Mouse (Mus musculus): ENCODE data around the gene Kif2c. TPM values are rescaled to one million over a fixed set of nuclear protein-coding genes. Genes with fewer than 3 reads are reported as not detected.
A peak's percentile ranks its signal among the peaks of the same experiment; 100 is the strongest.

Gene Kif2c
- polyA plus RNA-seq, 1 experiment = 16.5 TPM

- H3K36me3 ChIP-seq (ENCODE audit: control insufficient read depth, insufficient read depth, low read length) = peaks cover 32% of the 10 kb centered on the region
- peak overlapping the region; percentile 84 for H3K4me3 ChIP-seq (ENCODE audit: control insufficient read depth, insufficient read depth, low read length)
- no peaks in the 10 kb centered on the region for H3K27me3 ChIP-seq (ENCODE audit: control insufficient read depth, insufficient read depth, low read length)
- WGBS = 35% methylated on average over 6 of the region's 6 CpGs
- H3K4me1 ChIP-seq (replicated peaks; ENCODE audit: control insufficient read depth, insufficient read depth, low read length) = peaks cover 5% of the 10 kb centered on the region
- TF ChIP-seq CTCF (IDR thresholded peaks at IDR 0.05; ENCODE audit: borderline replicate concordance, control insufficient read depth, extremely low read depth, insufficient read depth, low read length, poor library complexity) = no peak
- no peak for TF ChIP-seq POLR2A (IDR thresholded peaks at IDR 0.05; ENCODE audit: control insufficient read depth, extremely low read depth, insufficient read depth, low read length, poor library complexity)
- H3K27ac ChIP-seq (ENCODE audit: control insufficient read depth, insufficient read depth, low read length) = no peak overlapping the region
- DNase-seq = no peak
Measured at GRCm38 (mm10) chr4:117156372-117156771, 26.1 kb downstream of the Kif2c start.

- TF ChIP-seq CTCF (IDR thresholded peaks at IDR 0.05; ENCODE audit: borderline replicate concordance, control insufficient read depth, extremely low read depth, insufficient read depth, low read length, poor library complexity) (no peak), POLR2A (IDR thresholded peaks at IDR 0.05; ENCODE audit: control insufficient read depth, extremely low read depth, insufficient read depth, low read length, poor library complexity) (peak; percentile 75)
- peaks cover 32% of the 10 kb centered on the region for H3K36me3 ChIP-seq (ENCODE audit: control insufficient read depth, insufficient read depth, low read length)
- under 1% methylated on average over 52 of the region's 52 CpGs for WGBS
Measured at GRCm38 (mm10) chr4:117155792-117156355, 26.6 kb downstream of the Kif2c start, which contains the start of gene Rps8. Gene Rps8, minus strand, starts transcription at chr4:117156243.

GRCm38 (mm10) chr4:117155020-117155791 lies 27.2 kb downstream of the Kif2c start:
- TF ChIP-seq CTCF (IDR thresholded peaks at IDR 0.05; ENCODE audit: borderline replicate concordance, control insufficient read depth, extremely low read depth, insufficient read depth, low read length, poor library complexity) = no peak
- no peak for TF ChIP-seq POLR2A (IDR thresholded peaks at IDR 0.05; ENCODE audit: control insufficient read depth, extremely low read depth, insufficient read depth, low read length, poor library complexity)
- Histone ChIP-seq H3K4me3 (ENCODE audit: control insufficient read depth, insufficient read depth, low read length) (peak overlapping the region; percentile 84), H3K27ac (ENCODE audit: control insufficient read depth, insufficient read depth, low read length) (no peak overlapping the region), H3K4me1 (replicated peaks; ENCODE audit: control insufficient read depth, insufficient read depth, low read length) (peaks cover 5% of the 10 kb centered on the region), H3K27me3 (ENCODE audit: control insufficient read depth, insufficient read depth, low read length) (no peaks in the 10 kb centered on the region), H3K36me3 (ENCODE audit: control insufficient read depth, insufficient read depth, low read length) (peaks cover 39% of the 10 kb centered on the region)
- WGBS = 2% methylated on average over 44 of the region's 44 CpGs
- DNase-seq = no peak

More at GRCm38 (mm10) chr4:117155792-117156355, 26.6 kb downstream of the Kif2c start, which contains the start of gene Rps8:
- Histone ChIP-seq H3K27ac (ENCODE audit: control insufficient read depth, insufficient read depth, low read length) (no peak within 1 kb of the TSS), H3K4me3 (ENCODE audit: control insufficient read depth, insufficient read depth, low read length) (peak within 1 kb of the TSS; percentile 84), H3K4me1 (replicated peaks; ENCODE audit: control insufficient read depth, insufficient read depth, low read length) (peaks cover 5% of the 10 kb centered on the region), H3K27me3 (ENCODE audit: control insufficient read depth, insufficient read depth, low read length) (no peaks in the 10 kb centered on the region)
- peak; percentile 83 for DNase-seq

GRCm38 (mm10) chr4:117152714-117153113 lies 29.7 kb downstream of the Kif2c start:
- Histone ChIP-seq H3K4me3 (ENCODE audit: control insufficient read depth, insufficient read depth, low read length) (no peak overlapping the region), H3K4me1 (replicated peaks; ENCODE audit: control insufficient read depth, insufficient read depth, low read length) (peaks cover 5% of the 10 kb centered on the region), H3K27ac (ENCODE audit: control insufficient read depth, insufficient read depth, low read length) (no peak overlapping the region), H3K27me3 (ENCODE audit: control insufficient read depth, insufficient read depth, low read length) (no peaks in the 10 kb centered on the region), H3K36me3 (ENCODE audit: control insufficient read depth, insufficient read depth, low read length) (peaks cover 41% of the 10 kb centered on the region)
- no peak for DNase-seq
- TF ChIP-seq POLR2A (IDR thresholded peaks at IDR 0.05; ENCODE audit: control insufficient read depth, extremely low read depth, insufficient read depth, low read length, poor library complexity) (no peak), CTCF (IDR thresholded peaks at IDR 0.05; ENCODE audit: borderline replicate concordance, control insufficient read depth, extremely low read depth, insufficient read depth, low read length, poor library complexity) (no peak)
- 89% methylated on average over 5 of the region's 5 CpGs for WGBS

GRCm38 (mm10) chr4:117151416-117151815 lies 31.0 kb downstream of the Kif2c start:
- TF ChIP-seq CTCF (IDR thresholded peaks at IDR 0.05; ENCODE audit: borderline replicate concordance, control insufficient read depth, extremely low read depth, insufficient read depth, low read length, poor library complexity) = no peak
- no peak for TF ChIP-seq POLR2A (IDR thresholded peaks at IDR 0.05; ENCODE audit: control insufficient read depth, extremely low read depth, insufficient read depth, low read length, poor library complexity)
- H3K36me3 ChIP-seq (ENCODE audit: control insufficient read depth, insufficient read depth, low read length) = peaks cover 41% of the 10 kb centered on the region
- no peak for DNase-seq
- no peaks in the 10 kb centered on the region for H3K27me3 ChIP-seq (ENCODE audit: control insufficient read depth, insufficient read depth, low read length)
- no peak overlapping the region for H3K4me3 ChIP-seq (ENCODE audit: control insufficient read depth, insufficient read depth, low read length)
- WGBS = 97% methylated on average over 1 of the region's 1 CpGs
- H3K27ac ChIP-seq (ENCODE audit: control insufficient read depth, insufficient read depth, low read length) = no peak overlapping the region
- H3K4me1 ChIP-seq (replicated peaks; ENCODE audit: control insufficient read depth, insufficient read depth, low read length) = peaks cover 5% of the 10 kb centered on the region

- Histone ChIP-seq H3K4me3 (ENCODE audit: control insufficient read depth, insufficient read depth, low read length) (no peak overlapping the region), H3K36me3 (ENCODE audit: control insufficient read depth, insufficient read depth, low read length) (peaks cover 41% of the 10 kb centered on the region), H3K27ac (ENCODE audit: control insufficient read depth, insufficient read depth, low read length) (no peak overlapping the region), H3K4me1 (replicated peaks; ENCODE audit: control insufficient read depth, insufficient read depth, low read length) (peaks cover 5% of the 10 kb centered on the region), H3K27me3 (ENCODE audit: control insufficient read depth, insufficient read depth, low read length) (no peaks in the 10 kb centered on the region)
- DNase-seq = no peak
- TF ChIP-seq CTCF (IDR thresholded peaks at IDR 0.05; ENCODE audit: borderline replicate concordance, control insufficient read depth, extremely low read depth, insufficient read depth, low read length, poor library complexity) = no peak
- TF ChIP-seq POLR2A (IDR thresholded peaks at IDR 0.05; ENCODE audit: control insufficient read depth, extremely low read depth, insufficient read depth, low read length, poor library complexity) = no peak
- 89% methylated on average over 6 of the region's 6 CpGs for WGBS
Measured at GRCm38 (mm10) chr4:117150212-117150733, 32.2 kb downstream of the Kif2c start.
